Mouse (Mus musculus): ENCODE measurements at regions not wholly inside any gene's neighbourhood (a gene's known extent, or its start where the extent isn't known, plus 50 kb on each side); places are given as distances from the start of the nearest gene placed in this dataset.

GRCm38 (mm10) chr6:94890165-94890564 is 190.2 kb upstream of the Lrig1 start:
- H3K27ac ChIP-seq (ENCODE audit: low read length) = no peak overlapping the region
- no peaks in the 10 kb centered on the region for H3K36me3 ChIP-seq (ENCODE audit: control insufficient read depth, insufficient read depth)
- H3K9ac ChIP-seq (replicated peaks; ENCODE audit: low read depth, low read length) = no peak overlapping the region
- no peak overlapping the region for H3K4me2 ChIP-seq (ENCODE audit: low read length)
- H3K27me3 ChIP-seq (replicated peaks; ENCODE audit: control insufficient read depth, insufficient read depth, low read length) = no peaks in the 10 kb centered on the region
- ATAC-seq = no peak
- H3K4me1 ChIP-seq (replicated peaks; ENCODE audit: control insufficient read depth, insufficient read depth, low read length) = no peaks in the 10 kb centered on the region
- no peaks in the 10 kb centered on the region for H3K9me3 ChIP-seq (ENCODE audit: control insufficient read depth, low read length)
- H3K4me3 ChIP-seq (replicated peaks; ENCODE audit: low read length) = no peak overlapping the region
- WGBS = 81% methylated on average over 3 of the region's 3 CpGs

- 90% methylated on average over 10 of the region's 10 CpGs for WGBS
- H3K9me3 ChIP-seq (ENCODE audit: control insufficient read depth, low read length) = no peaks in the 10 kb centered on the region
- H3K27me3 ChIP-seq (replicated peaks; ENCODE audit: control insufficient read depth, insufficient read depth, low read length) = no peaks in the 10 kb centered on the region
- H3K9ac ChIP-seq (replicated peaks; ENCODE audit: low read depth, low read length) = no peak overlapping the region
- H3K27ac ChIP-seq (ENCODE audit: low read length) = no peak overlapping the region
- H3K4me3 ChIP-seq (replicated peaks; ENCODE audit: low read length) = no peak overlapping the region
- no peak for ATAC-seq
- no peaks in the 10 kb centered on the region for H3K36me3 ChIP-seq (ENCODE audit: control insufficient read depth, insufficient read depth)
- no peaks in the 10 kb centered on the region for H3K4me1 ChIP-seq (replicated peaks; ENCODE audit: control insufficient read depth, insufficient read depth, low read length)
- H3K4me2 ChIP-seq (ENCODE audit: low read length) = no peak overlapping the region
These were observed 189.3 kb upstream of the Lrig1 start for GRCm38 (mm10) chr6:94889271-94889670.

- no peak overlapping the region for H3K27ac ChIP-seq (ENCODE audit: low read length)
- H3K4me2 ChIP-seq (ENCODE audit: low read length) = no peak overlapping the region
- no peaks in the 10 kb centered on the region for H3K9me3 ChIP-seq (ENCODE audit: control insufficient read depth, low read length)
- H3K4me1 ChIP-seq (replicated peaks; ENCODE audit: control insufficient read depth, insufficient read depth, low read length) = no peaks in the 10 kb centered on the region
- no peaks in the 10 kb centered on the region for H3K36me3 ChIP-seq (ENCODE audit: control insufficient read depth, insufficient read depth)
- H3K27me3 ChIP-seq (replicated peaks; ENCODE audit: control insufficient read depth, insufficient read depth, low read length) = no peaks in the 10 kb centered on the region
- H3K4me3 ChIP-seq (replicated peaks; ENCODE audit: low read length) = no peak overlapping the region
- no peak for ATAC-seq
- WGBS = 83% methylated on average over 10 of the region's 10 CpGs
- H3K9ac ChIP-seq (replicated peaks; ENCODE audit: low read depth, low read length) = no peak overlapping the region
These were observed 181.2 kb upstream of the Lrig1 start for GRCm38 (mm10) chr6:94881139-94881538.

GRCm38 (mm10) chr6:94875841-94876240 is 175.9 kb upstream of the Lrig1 start:
- WGBS = 85% methylated on average over 5 of the region's 5 CpGs
- no peak for ATAC-seq

GRCm38 (mm10) chr6:94875065-94875464 is 175.1 kb upstream of the Lrig1 start:
- Histone ChIP-seq H3K4me3 (replicated peaks; ENCODE audit: low read length) (no peak overlapping the region), H3K4me1 (replicated peaks; ENCODE audit: control insufficient read depth, insufficient read depth, low read length) (no peaks in the 10 kb centered on the region), H3K36me3 (ENCODE audit: control insufficient read depth, insufficient read depth) (no peaks in the 10 kb centered on the region), H3K9ac (replicated peaks; ENCODE audit: low read depth, low read length) (no peak overlapping the region), H3K9me3 (ENCODE audit: control insufficient read depth, low read length) (no peaks in the 10 kb centered on the region), H3K27me3 (replicated peaks; ENCODE audit: control insufficient read depth, insufficient read depth, low read length) (no peaks in the 10 kb centered on the region), H3K27ac (ENCODE audit: low read length) (no peak overlapping the region), H3K4me2 (ENCODE audit: low read length) (no peak overlapping the region)
- WGBS = 90% methylated on average over 4 of the region's 4 CpGs
- ATAC-seq = no peak

More at GRCm38 (mm10) chr6:94875841-94876240, 175.9 kb upstream of the Lrig1 start:
- H3K9me3 ChIP-seq (ENCODE audit: control insufficient read depth, low read length) = no peaks in the 10 kb centered on the region
- no peaks in the 10 kb centered on the region for H3K4me1 ChIP-seq (replicated peaks; ENCODE audit: control insufficient read depth, insufficient read depth, low read length)
- no peak overlapping the region for H3K27ac ChIP-seq (ENCODE audit: low read length)
- no peak overlapping the region for H3K9ac ChIP-seq (replicated peaks; ENCODE audit: low read depth, low read length)
- no peaks in the 10 kb centered on the region for H3K27me3 ChIP-seq (replicated peaks; ENCODE audit: control insufficient read depth, insufficient read depth, low read length)
- H3K4me3 ChIP-seq (replicated peaks; ENCODE audit: low read length) = no peak overlapping the region
- H3K36me3 ChIP-seq (ENCODE audit: control insufficient read depth, insufficient read depth) = no peaks in the 10 kb centered on the region
- H3K4me2 ChIP-seq (ENCODE audit: low read length) = no peak overlapping the region

GRCm38 (mm10) chr6:94874415-94874814 is 174.5 kb upstream of the Lrig1 start:
- H3K9ac ChIP-seq (replicated peaks; ENCODE audit: low read depth, low read length) = no peak overlapping the region
- H3K4me1 ChIP-seq (replicated peaks; ENCODE audit: control insufficient read depth, insufficient read depth, low read length) = no peaks in the 10 kb centered on the region
- H3K27me3 ChIP-seq (replicated peaks; ENCODE audit: control insufficient read depth, insufficient read depth, low read length) = no peaks in the 10 kb centered on the region
- H3K4me2 ChIP-seq (ENCODE audit: low read length) = no peak overlapping the region
- WGBS = 94% methylated on average over 1 of the region's 1 CpGs
- no peaks in the 10 kb centered on the region for H3K9me3 ChIP-seq (ENCODE audit: control insufficient read depth, low read length)
- ATAC-seq = no peak
- no peak overlapping the region for H3K4me3 ChIP-seq (replicated peaks; ENCODE audit: low read length)
- H3K27ac ChIP-seq (ENCODE audit: low read length) = no peak overlapping the region
- no peaks in the 10 kb centered on the region for H3K36me3 ChIP-seq (ENCODE audit: control insufficient read depth, insufficient read depth)

- Histone ChIP-seq H3K4me2 (ENCODE audit: low read length) (no peak overlapping the region), H3K36me3 (ENCODE audit: control insufficient read depth, insufficient read depth) (no peaks in the 10 kb centered on the region), H3K9me3 (ENCODE audit: control insufficient read depth, low read length) (no peaks in the 10 kb centered on the region), H3K4me1 (replicated peaks; ENCODE audit: control insufficient read depth, insufficient read depth, low read length) (no peaks in the 10 kb centered on the region), H3K9ac (replicated peaks; ENCODE audit: low read depth, low read length) (no peak overlapping the region), H3K27me3 (replicated peaks; ENCODE audit: control insufficient read depth, insufficient read depth, low read length) (no peaks in the 10 kb centered on the region), H3K4me3 (replicated peaks; ENCODE audit: low read length) (no peak overlapping the region), H3K27ac (ENCODE audit: low read length) (no peak overlapping the region)
- WGBS = 52% methylated on average over 3 of the region's 3 CpGs
- no peak for ATAC-seq
These were observed 168.0 kb upstream of the Lrig1 start for GRCm38 (mm10) chr6:94867952-94868351.

GRCm38 (mm10) chr6:94865498-94865897 is 165.5 kb upstream of the Lrig1 start:
- H3K4me1 ChIP-seq (replicated peaks; ENCODE audit: control insufficient read depth, insufficient read depth, low read length) = no peaks in the 10 kb centered on the region
- no peak overlapping the region for H3K4me3 ChIP-seq (replicated peaks; ENCODE audit: low read length)
- no peaks in the 10 kb centered on the region for H3K36me3 ChIP-seq (ENCODE audit: control insufficient read depth, insufficient read depth)
- no peaks in the 10 kb centered on the region for H3K9me3 ChIP-seq (ENCODE audit: control insufficient read depth, low read length)
- no peak overlapping the region for H3K27ac ChIP-seq (ENCODE audit: low read length)
- H3K27me3 ChIP-seq (replicated peaks; ENCODE audit: control insufficient read depth, insufficient read depth, low read length) = no peaks in the 10 kb centered on the region
- no peak overlapping the region for H3K9ac ChIP-seq (replicated peaks; ENCODE audit: low read depth, low read length)
- ATAC-seq = no peak
- 88% methylated on average over 2 of the region's 2 CpGs for WGBS
- H3K4me2 ChIP-seq (ENCODE audit: low read length) = no peak overlapping the region

- Histone ChIP-seq H3K36me3 (ENCODE audit: control insufficient read depth, insufficient read depth) (no peaks in the 10 kb centered on the region), H3K4me1 (replicated peaks; ENCODE audit: control insufficient read depth, insufficient read depth, low read length) (no peaks in the 10 kb centered on the region), H3K27me3 (replicated peaks; ENCODE audit: control insufficient read depth, insufficient read depth, low read length) (no peaks in the 10 kb centered on the region), H3K9ac (replicated peaks; ENCODE audit: low read depth, low read length) (no peak overlapping the region), H3K27ac (ENCODE audit: low read length) (no peak overlapping the region), H3K4me2 (ENCODE audit: low read length) (no peak overlapping the region), H3K4me3 (replicated peaks; ENCODE audit: low read length) (no peak overlapping the region), H3K9me3 (ENCODE audit: control insufficient read depth, low read length) (no peaks in the 10 kb centered on the region)
- no peak for ATAC-seq
- WGBS = 77% methylated on average over 5 of the region's 5 CpGs
These were observed 158.2 kb upstream of the Lrig1 start for GRCm38 (mm10) chr6:94858121-94858621.

- no peaks in the 10 kb centered on the region for H3K9me3 ChIP-seq (ENCODE audit: control insufficient read depth, low read length)
- H3K36me3 ChIP-seq (ENCODE audit: control insufficient read depth, insufficient read depth) = no peaks in the 10 kb centered on the region
- no peak overlapping the region for H3K4me2 ChIP-seq (ENCODE audit: low read length)
- 78% methylated on average over 5 of the region's 5 CpGs for WGBS
- H3K4me1 ChIP-seq (replicated peaks; ENCODE audit: control insufficient read depth, insufficient read depth, low read length) = no peaks in the 10 kb centered on the region
- ATAC-seq = no peak
- H3K4me3 ChIP-seq (replicated peaks; ENCODE audit: low read length) = no peak overlapping the region
- no peaks in the 10 kb centered on the region for H3K27me3 ChIP-seq (replicated peaks; ENCODE audit: control insufficient read depth, insufficient read depth, low read length)
- no peak overlapping the region for H3K27ac ChIP-seq (ENCODE audit: low read length)
- no peak overlapping the region for H3K9ac ChIP-seq (replicated peaks; ENCODE audit: low read depth, low read length)
These were observed 150.2 kb upstream of the Lrig1 start for GRCm38 (mm10) chr6:94850121-94850520.

All from forebrain, embryonic 16.5 days (tissue).